Mouse (Mus musculus) bone marrow macrophage, adult 2 months (primary cell): Measurements from ENCODE around the gene Washc2.

ENCODE experiments used
- CTCF ChIP-seq: IDR thresholded peaks from 2 replicates; pipeline ENCODE4 v1.5.1; 2012; ENCODE audit warnings: low read depth, mild to moderate bottlenecking, low read length, moderate library complexity
- POLR2A ChIP-seq: IDR thresholded peaks from 2 replicates; pipeline ENCODE4 v1.6.1; 2012; ENCODE audit warnings: mild to moderate bottlenecking, low read depth, low read length, borderline replicate concordance

DNA sequence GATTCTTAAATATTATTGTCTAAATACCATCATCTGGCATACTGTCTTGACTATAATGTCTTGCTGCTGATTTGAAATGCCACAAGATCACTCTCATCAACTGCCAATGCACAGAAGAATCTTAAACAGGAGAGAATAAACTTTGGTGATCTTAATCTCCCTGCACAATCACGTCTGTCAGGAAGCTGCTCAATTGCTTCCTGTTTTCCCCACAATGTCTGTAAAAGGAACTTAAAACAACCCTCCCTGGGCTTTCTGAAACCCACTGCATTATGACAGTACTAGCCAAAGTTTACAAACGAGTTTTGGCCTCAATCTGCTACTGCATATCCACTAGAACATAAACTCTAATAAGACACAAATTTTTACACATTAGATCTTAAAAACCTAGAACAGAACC, 21.4 kb upstream of the Washc2 start:
- TF ChIP-seq CTCF (no peak), POLR2A (no peak)
